ENCODE assay signal across 8 mouse cellular contexts in genomic region chr12:25095538-25095937, GRCm38 (mm10). TPM values are rescaled to one million over a fixed set of nuclear protein-coding genes. Genes with fewer than 3 reads are reported as not detected.
A peak's percentile ranks its signal among the peaks of the same experiment; 100 is the strongest.
DNase-seq lines count a peak whose midpoint lies in the region; ATAC-seq and TF ChIP-seq lines count a peak whose summit lies in the region.

No protein-coding gene starts in this region.

- H3K9ac ChIP-seq in lung, embryonic 15.5 days, result peak overlapping the region; percentile 75
- peak overlapping the region; percentile 64 for H3K9ac ChIP-seq in intestine, postnatal 0 days (ENCODE audit: low read depth, low read length)
- peak overlapping the region; percentile 80 for H3K9ac ChIP-seq in neural tube, embryonic 13.5 days

- DNase-seq in lung, postnatal 14 days, result no peak
- no peak for DNase-seq in right cerebral cortex, postnatal 36 days (ENCODE audit: low spot score in 2 of 2)
- no peak for DNase-seq in left cerebral cortex, postnatal 14 days (ENCODE audit: low spot score in 2 of 2)
- no peak for DNase-seq in left cerebral cortex, postnatal 4 days

- H3K9me3 ChIP-seq in lung, embryonic 15.5 days, result no peaks in the 10 kb centered on the region
- no peaks in the 10 kb centered on the region for H3K9me3 ChIP-seq in intestine, postnatal 0 days (ENCODE audit: control insufficient read depth)
- no peaks in the 10 kb centered on the region for H3K9me3 ChIP-seq in neural tube, embryonic 13.5 days

- intact Hi-C loops in left cerebral cortex, postnatal 14 days (cut with DNase I), result loop anchor here (5.0 to 10.0 kb wide), 6 partner anchors 67 to 1132 kb away; no protein-coding TSS in a partner anchor
- intact Hi-C loops in left cerebral cortex, postnatal 4 days (cut with DNase I), result loop anchor here (10.0 kb wide), 3 partner anchors 399 to 979 kb away; no protein-coding TSS in a partner anchor

- no peaks in the 10 kb centered on the region for H3K27me3 ChIP-seq in lung, embryonic 15.5 days
- H3K27me3 ChIP-seq in intestine, postnatal 0 days (replicated peaks; ENCODE audit: control insufficient read depth, insufficient read depth, low read length), result no peaks in the 10 kb centered on the region
- H3K27me3 ChIP-seq in neural tube, embryonic 13.5 days, result no peaks in the 10 kb centered on the region

- H3K4me2 ChIP-seq in lung, embryonic 15.5 days, result peak overlapping the region; percentile 91
- H3K4me2 ChIP-seq in intestine, postnatal 0 days (replicated peaks; ENCODE audit: low read depth), result peak overlapping the region; percentile 96
- H3K4me2 ChIP-seq in neural tube, embryonic 13.5 days, result peak overlapping the region; percentile 97

- no peak for ATAC-seq in lung, embryonic 15.5 days (ENCODE audit: borderline replicate concordance, extremely low read depth, low FRiP score, low TSS enrichment)
- ATAC-seq in intestine, postnatal 0 days, result no peak
- ATAC-seq in neural tube, embryonic 13.5 days (ENCODE audit: low read depth), result no peak

- peaks cover 43% of the 10 kb centered on the region for H3K4me1 ChIP-seq in lung, embryonic 15.5 days
- no peaks in the 10 kb centered on the region for H3K4me1 ChIP-seq in embryonic fibroblast, embryonic 13.5 days (ENCODE audit: control insufficient read depth, insufficient read depth, low read length)
- no peaks in the 10 kb centered on the region; the same call in 1 of the 2 replicates for H3K4me1 ChIP-seq in intestine, postnatal 0 days (replicated peaks; ENCODE audit: control insufficient read depth, insufficient read depth, low read length)
- H3K4me1 ChIP-seq in neural tube, embryonic 13.5 days (replicated peaks), result peaks cover 69% of the 10 kb centered on the region

- H3K4me3 ChIP-seq in lung, embryonic 15.5 days, result peak overlapping the region; percentile 68
- peak overlapping the region; percentile 55 for H3K4me3 ChIP-seq in embryonic fibroblast, embryonic 13.5 days (ENCODE audit: insufficient read depth, low read length)
- H3K4me3 ChIP-seq in intestine, postnatal 0 days (ENCODE audit: low read depth, low read length), result peak overlapping the region; percentile 78
- H3K4me3 ChIP-seq in neural tube, embryonic 13.5 days, result peak overlapping the region; percentile 63

- H3K27ac ChIP-seq in lung, embryonic 15.5 days, result peak overlapping the region; percentile 99
- 0 out of 2 replicates have a peak overlapping the region, but pooled peaks have one; percentile 10 for H3K27ac ChIP-seq in embryonic fibroblast, embryonic 13.5 days (ENCODE audit: insufficient read depth, low read length)
- peak overlapping the region; percentile 96 for H3K27ac ChIP-seq in intestine, postnatal 0 days (ENCODE audit: low read depth, low read length)
- H3K27ac ChIP-seq in neural tube, embryonic 13.5 days (replicated peaks), result peak overlapping the region; percentile 76

- no peak for TF ChIP-seq POLR2A in embryonic fibroblast, embryonic 13.5 days (IDR thresholded peaks at IDR 0.05; ENCODE audit: low read depth, low read length)

- H3K36me3 ChIP-seq in lung, embryonic 15.5 days, result no peaks in the 10 kb centered on the region
- H3K36me3 ChIP-seq in intestine, postnatal 0 days (ENCODE audit: control insufficient read depth, insufficient read depth), result no peaks in the 10 kb centered on the region
- no peaks in the 10 kb centered on the region for H3K36me3 ChIP-seq in neural tube, embryonic 13.5 days

- under 1% methylated on average over 19 of the region's 19 CpGs for WGBS in lung, embryonic 15.5 days
- under 1% methylated on average over 19 of the region's 19 CpGs for WGBS in intestine, postnatal 0 days
- under 1% methylated on average over 19 of the region's 19 CpGs for WGBS in neural tube, embryonic 13.5 days

- no peak for TF ChIP-seq CTCF in embryonic fibroblast, embryonic 13.5 days (IDR thresholded peaks at IDR 0.05; ENCODE audit: borderline replicate concordance, insufficient read depth, low read length)
- no peak for TF ChIP-seq CTCF in intestine, postnatal 0 days (IDR thresholded peaks at IDR 0.05; ENCODE audit: low read depth)

RNA-seq across cellular contexts. Expression of gene Id2, which starts 1.4 kb away (rescaled TPM):
- polyA plus RNA-seq in lung, embryonic 15.5 days (2015; fragmentation: Nextera tagmentation; extraction: Ambion mirVana), result 420 and 447 TPM in 2 replicates
- polyA plus RNA-seq in embryonic fibroblast, embryonic 13.5 days (2011; ENCODE audit: insufficient read length, low read depth, missing spikeins), result 40.5 and 73.0 TPM in 2 replicates
- polyA plus RNA-seq in intestine, postnatal 0 days (2015; fragmentation: Nextera tagmentation; extraction: Ambion mirVana), result 313 and 344 TPM in 2 replicates
- polyA plus RNA-seq in neural tube, embryonic 13.5 days (2015; fragmentation: Nextera tagmentation; extraction: Ambion mirVana), result 254 and 258 TPM in 2 replicates
- total RNA-seq in left cerebral cortex, postnatal 14 days (2021), result 100 to 1,000 TPM; 166 to 175 TPM
- total RNA-seq in left cerebral cortex, postnatal 4 days (2021), result 100 to 1,000 TPM; 174 to 182 TPM

Comparison
In these comparisons a context has a peak if more than half of its experiments do, and no peak if none do; other contexts are left out.
1. H3K27ac ChIP-seq: peak in every context shown above with its lines; median percentile 99 in lung, embryonic 15.5 days; 96 in intestine, postnatal 0 days; 76 in neural tube, embryonic 13.5 days; 10 in embryonic fibroblast, embryonic 13.5 days.